Mouse (Mus musculus) right cerebral cortex, postnatal 25 days (tissue): ENCODE measurements around the gene Rcn3.
A peak's percentile ranks its signal among the peaks of the same experiment; 100 is the strongest.
"Not testable (repeated sequence)": the region's sequence is repeated elsewhere in the genome, so short reads cannot be mapped to it uniquely, and the experiment has no call there.

Experiments
- DNase-seq: peaks from one replicate; pipeline ENCODE4 v3.0.0; 2022

Gene Rcn3

DNA sequence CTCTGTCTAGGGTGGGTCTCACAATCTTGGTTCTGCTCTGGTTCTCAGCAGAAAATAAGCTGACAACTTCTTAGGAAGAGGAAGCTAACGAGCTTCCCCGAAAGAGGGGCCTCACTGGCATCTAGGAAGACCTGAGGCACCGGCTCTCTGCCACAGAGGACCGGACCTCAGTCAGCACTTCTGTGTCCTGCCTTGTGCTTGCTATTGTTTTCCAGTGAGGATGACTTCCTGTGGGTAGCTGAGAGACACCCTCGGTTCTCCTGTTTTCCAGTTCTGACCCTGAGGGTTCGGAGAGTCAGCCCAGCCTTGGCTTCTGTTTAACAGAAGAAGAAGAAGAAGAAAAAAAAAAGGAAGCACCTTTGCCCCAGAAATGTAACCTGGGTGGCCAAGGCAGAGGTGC lies 5.5 kb upstream of the Rcn3 start:
- no peak for DNase-seq

- DNase-seq, result not testable (repeated sequence)
Measured at GRCm38 (mm10) chr7:45095965-45096364, 3.9 kb upstream of the Rcn3 start.

GRCm38 (mm10) chr7:45095367-45095766 lies 3.3 kb upstream of the Rcn3 start:
- DNase-seq, result no peak

DNA sequence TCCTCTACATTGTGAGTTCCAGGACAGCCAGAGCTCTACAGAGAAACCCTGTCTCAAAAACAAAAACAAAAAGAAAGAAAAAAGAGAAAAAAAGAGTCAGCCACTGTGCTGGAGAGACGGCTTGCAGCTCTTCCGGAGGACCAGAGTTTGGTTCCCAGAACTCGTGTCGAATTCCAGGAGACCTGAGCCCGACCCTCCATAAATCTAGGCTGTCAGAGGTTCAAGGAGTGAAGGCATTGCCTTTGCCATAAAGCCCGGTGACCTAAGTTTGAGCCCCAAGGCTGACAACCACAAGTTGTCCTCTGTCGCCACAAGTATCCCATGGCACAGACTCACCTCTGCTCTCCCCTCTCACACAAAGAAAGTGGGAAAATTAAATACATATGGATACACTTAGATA lies 2.1 kb upstream of the Rcn3 start:
- no peak for DNase-seq

DNA sequence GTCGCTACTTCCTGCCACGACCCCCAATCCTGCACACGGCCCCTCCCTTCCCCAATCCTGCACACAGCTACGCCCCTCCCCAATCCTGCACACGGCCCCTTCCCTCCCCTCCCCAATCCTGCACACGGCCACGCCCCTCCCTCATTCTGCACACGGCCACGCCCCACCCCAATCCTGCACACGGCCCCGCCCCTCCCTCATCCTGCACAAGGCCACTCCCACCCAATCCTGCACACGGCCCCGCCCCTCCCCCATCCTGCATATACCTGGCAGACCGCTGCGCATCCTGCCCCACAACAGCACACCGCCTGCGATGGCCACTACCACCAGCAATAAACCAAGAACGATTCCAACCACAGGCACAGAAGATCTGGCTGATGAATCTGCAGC lies 1.5 kb upstream of the Rcn3 start:
- DNase-seq, result no peak

DNA sequence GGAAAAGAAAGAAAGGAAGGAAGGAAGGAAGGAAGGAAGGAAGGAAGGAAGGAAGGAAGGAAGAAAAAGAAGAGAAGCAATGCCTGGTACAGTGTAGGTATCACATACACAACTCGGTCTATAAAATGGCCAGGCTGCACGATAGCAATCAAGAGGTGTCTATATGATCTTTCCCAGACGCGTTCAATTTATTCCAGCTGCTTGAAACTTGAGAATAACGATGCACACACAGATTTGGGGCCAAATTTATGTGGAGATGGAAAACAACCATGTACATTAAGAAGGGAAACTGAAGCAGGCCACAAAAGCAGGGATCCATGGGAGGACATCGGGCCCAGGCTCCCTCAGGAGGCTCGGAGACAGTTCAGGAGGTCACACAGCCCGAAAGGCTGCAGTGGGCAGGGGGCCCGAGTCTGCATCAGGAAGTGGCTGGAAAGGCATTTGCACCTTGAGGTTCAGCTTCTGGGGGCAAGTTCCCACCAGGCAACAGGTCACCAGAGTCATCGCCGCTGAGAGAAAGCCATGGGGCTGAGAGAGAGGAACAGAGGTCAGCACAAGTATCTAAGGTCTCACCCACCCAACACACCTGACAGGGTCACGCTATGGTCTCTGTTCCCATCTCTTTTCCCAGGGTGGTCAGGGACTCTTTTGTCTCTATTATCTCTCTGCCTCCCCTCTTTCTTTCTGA lies 951 bp upstream of the Rcn3 start:
- DNase-seq, result no peak

- DNase-seq, result no peak
Measured at GRCm38 (mm10) chr7:45091001-45091990, 725 bp downstream of the Rcn3 start.

DNA sequence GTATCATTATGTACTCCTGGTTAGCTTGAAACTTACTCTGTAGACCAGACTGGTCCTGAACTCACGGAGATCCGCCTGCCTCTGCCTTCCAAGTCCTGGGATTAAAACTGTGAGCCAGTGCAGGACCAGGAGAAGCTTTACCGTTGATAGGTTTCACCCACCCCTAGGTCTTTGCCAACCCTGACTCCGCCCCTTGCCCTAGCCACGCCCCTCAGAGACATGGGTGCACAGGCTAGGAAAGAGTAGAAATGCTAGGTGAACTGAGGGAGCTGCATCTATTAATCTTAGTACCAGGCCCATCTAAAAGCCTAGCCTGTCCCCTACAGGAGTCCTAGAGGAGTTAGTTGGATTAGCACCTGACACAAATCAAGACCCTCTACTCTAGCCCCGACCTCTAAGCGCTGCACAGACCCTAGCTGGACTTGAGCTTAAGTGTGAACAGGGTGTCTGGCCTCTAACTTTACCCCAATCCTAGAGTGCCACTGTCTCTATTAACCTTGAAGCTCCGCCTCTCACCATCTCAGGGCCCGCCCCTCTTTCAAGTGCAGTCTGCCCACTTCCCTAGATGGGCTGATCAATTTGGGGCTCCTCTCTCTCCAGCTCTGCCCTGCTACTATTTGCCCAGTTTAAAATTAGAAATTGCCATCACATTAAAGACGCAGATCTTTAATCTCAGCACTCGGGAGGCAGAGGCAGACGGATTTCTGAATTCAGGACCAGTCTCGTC lies 1.6 kb downstream of the Rcn3 start:
- no peak for DNase-seq

DNA sequence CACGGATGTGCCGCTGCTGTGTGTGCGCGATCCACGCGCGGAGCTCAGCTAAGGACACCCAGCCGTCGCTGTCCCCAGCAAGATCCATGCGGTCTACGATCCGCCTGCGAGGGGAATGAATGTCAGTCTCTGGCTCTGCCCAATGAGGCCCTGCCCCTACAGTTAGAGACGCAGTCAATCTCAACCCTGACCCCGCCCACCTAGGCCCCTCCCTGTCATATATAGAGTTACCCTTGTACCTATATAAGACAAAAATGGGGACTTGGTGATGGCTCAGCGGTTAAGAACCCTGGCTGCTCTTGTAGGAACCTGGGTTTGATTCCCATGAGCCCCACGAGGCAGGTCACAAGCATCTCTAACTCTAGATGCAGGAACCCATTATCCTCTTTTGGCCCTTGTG lies 3.4 kb downstream of the Rcn3 start:
- no peak for DNase-seq

DNA sequence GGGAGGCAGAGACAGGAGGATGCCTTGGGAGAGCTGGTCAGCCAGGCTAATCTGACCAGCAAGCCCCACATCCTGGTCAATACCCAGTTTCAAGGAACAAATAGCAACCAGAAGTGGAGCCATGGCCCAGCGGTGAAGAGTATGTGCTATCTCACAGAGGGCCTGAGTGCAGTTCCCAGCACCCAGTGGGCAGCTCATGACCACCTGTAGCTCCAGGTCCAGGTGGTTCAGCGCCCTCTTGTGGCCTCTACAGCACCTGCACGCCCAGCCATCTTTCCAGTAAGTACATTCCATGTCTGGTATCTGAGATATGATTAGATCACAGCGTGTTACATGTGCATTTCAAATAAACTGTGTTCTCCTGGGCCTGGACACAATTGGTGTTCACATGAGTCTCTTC lies 5.9 kb downstream of the Rcn3 start:
- DNase-seq, result no peak

DNA sequence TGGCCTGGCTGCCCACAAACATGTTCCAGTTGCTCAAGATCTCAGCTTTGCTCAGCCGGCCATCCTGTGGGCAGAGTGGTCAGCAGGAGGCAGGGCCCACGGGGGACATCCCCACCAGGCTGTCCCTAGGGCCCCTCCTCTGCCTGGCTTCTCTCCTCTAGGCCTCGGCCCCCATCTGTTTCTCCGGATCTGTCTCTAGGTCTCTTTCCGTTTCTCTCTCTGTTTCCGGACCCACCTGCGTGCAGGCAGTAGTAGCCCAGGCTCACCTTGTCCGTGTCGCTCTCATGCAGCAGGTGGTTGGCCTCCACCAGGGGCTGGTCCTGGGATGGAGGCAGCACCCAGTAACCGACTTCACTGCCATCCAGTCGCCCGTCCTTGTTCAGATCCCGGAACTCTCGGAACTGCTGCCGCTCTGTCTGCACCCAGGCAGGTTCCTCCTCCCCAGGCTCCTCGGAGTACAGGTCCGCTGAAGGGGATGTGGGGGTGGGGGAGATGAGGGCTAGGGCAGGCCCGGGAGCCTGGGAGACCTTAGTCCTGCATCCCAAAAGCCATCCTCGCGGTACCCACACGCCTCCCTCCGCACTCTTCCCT lies 8.6 kb downstream of the Rcn3 start:
- no peak for DNase-seq

GRCm38 (mm10) chr7:45082401-45083299 lies 9.4 kb downstream of the Rcn3 start:
- DNase-seq, result no peak

- DNase-seq, result no peak
Measured at GRCm38 (mm10) chr7:45081016-45081415, 11.0 kb downstream of the Rcn3 start.

GRCm38 (mm10) chr7:45079856-45080255 lies 12.2 kb downstream of the Rcn3 start:
- peak; percentile 81 for DNase-seq

DNA sequence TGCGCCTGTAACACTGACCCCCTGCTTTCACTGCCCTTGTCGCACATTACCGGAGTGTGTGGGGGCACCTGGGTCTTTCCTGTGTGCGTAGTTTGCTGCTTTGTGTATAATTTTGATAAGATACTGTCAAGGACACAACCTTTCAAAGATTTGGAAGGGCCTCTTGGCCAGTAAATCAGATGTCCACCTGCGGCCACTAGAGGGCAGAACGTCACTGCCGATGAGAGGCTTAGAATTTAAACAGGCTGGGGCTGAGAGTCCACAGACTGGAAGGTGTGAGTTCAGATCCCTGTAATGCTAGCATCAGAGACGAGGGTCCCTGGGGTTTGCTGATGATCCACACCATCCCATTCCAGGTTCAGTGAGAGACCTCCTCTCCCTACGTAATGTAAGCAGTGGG lies 13.5 kb downstream of the Rcn3 start:
- peak; percentile 53 for DNase-seq

GRCm38 (mm10) chr7:45077829-45078228 lies 14.2 kb downstream of the Rcn3 start:
- no peak for DNase-seq

GRCm38 (mm10) chr7:45077322-45077721 lies 14.7 kb downstream of the Rcn3 start:
- no peak for DNase-seq

GRCm38 (mm10) chr7:45076501-45076900 lies 15.5 kb downstream of the Rcn3 start:
- no peak for DNase-seq

DNA sequence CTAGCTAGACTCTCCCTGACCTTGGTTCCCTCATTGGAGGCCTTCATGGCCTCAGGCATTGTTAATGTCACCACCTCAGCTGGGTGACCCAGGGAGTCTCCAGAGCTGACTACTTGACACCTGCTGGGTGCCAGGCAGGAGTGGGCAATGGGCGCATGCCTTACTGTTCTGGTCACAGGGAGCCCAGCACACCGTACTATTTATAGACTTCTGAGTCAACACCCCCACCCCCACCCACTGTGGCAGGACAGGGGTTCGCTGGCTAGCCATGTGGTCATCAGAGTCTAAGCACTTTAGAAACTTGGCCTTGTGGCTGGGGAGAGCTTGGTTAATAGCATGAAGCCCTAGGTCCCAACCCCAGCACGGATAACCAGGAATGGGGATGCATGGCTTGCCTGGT lies 16.6 kb downstream of the Rcn3 start:
- no peak for DNase-seq

DNA sequence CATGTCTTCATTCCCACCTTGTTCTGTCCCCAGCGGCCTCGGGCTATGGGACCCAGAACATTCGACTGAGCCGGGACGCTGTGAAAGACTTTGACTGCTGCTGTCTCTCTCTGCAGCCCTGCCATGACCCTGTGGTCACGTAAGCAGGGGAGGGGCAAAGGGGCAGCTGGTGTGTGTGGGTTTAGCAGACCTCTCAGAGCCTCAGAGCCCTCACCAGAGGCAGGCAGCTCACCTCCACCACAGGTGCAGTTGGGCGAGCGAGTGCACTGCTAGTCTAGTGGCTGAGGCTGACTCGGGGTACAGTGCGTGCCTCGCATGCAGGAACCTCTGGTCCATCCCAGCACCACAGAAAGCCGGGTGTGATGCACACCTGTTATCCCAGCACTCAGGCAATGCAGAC lies 18.1 kb downstream of the Rcn3 start:
- DNase-seq, result no peak

DNA sequence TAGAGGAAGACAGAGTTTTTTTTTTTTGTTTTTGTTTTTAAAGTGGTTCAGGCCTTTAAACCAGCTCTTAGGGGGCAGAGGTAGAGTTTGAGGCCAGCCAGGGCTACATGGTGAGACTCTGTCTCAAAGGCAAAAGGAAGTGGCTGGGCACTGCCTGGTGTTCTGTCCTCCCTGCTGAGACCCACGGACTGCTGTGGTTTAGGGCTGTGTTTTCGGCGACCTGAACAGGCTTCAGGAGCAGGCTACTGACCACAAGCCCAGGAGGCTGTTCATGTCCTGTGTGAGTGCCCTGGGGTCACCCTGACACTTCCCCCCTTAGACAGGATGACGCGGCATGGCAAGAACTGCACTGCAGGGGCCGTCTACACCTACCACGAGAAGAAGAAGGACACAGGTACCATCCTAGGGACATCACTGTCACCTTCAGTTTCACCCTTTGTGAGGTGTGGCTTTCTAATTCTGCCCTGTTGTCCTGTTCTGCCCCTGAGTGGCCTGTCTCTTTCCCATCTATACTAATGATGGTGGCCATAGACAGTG lies 18.8 kb downstream of the Rcn3 start:
- no peak for DNase-seq

DNA sequence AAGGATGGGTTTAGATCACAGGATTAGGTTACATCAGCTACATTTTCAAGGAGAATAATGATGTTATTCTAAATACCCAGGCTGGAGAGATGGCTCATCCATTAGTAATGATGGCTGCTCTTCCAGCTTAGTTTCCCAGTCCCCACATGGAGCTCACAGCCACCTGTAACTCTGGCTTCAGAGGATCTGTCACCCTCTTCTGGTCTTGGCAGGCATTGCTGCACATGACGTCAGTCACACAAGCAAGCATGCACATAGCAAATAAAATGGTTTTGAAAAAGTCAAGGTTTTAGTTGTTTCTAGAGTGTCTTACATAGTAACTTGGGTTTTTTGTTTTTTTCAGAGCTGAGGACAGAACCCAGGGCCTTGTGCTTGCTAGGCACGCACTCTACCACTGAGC lies 19.8 kb downstream of the Rcn3 start:
- no peak for DNase-seq
